Mouse (Mus musculus) megakaryocyte-erythroid progenitor cell, adult 5-6 weeks (primary cell): ENCODE data around the gene Gpcpd1. TPM values are rescaled to one million over a fixed set of nuclear protein-coding genes. Genes with fewer than 3 reads are reported as not detected.

Experiments
- ATAC-seq: replicated peaks from 2 replicates; pipeline ENCODE4 v1.8.0; 2016; ENCODE audit warnings: mild to moderate bottlenecking, inconsistent platforms; ENCODE audit not compliant: severe bottlenecking, poor library complexity, low FRiP score, low TSS enrichment
- total RNA-seq, 2 experiments: library from RNA; stranded (forward) in 1 of 2; stranded (reverse) in 1 of 2; fragments of 200-1000, 215-1000 nt in 1 of 2; fragments of >200 nt in 1 of 2; fragmentation: Nextera tagmentation in 1 of 2; gene quantifications; 2 replicates each; pipeline ENCODE4 v1.2.3; 2014 to 2017

Gpcpd1 gene
- 15.5 and 21.6 TPM in 2 replicates for total RNA-seq (2014; fragmentation: Nextera tagmentation)
- total RNA-seq (2017): 18.6 and 30.4 TPM in 2 replicates

GRCm38 (mm10) chr2:132587240-132587779, at the start of gene Gpcpd1:
Gpcpd1 (minus strand) TSS chr2:132587729.
- no peak for ATAC-seq

GRCm38 (mm10) chr2:132636534-132636933, 49.0 kb upstream of the Gpcpd1 start:
- ATAC-seq: no peak

- ATAC-seq: no peak
Observed at GRCm38 (mm10) chr2:132628626-132629025, 41.1 kb upstream of the Gpcpd1 start.

GRCm38 (mm10) chr2:132623092-132623491, 35.6 kb upstream of the Gpcpd1 start:
- no peak for ATAC-seq

GRCm38 (mm10) chr2:132617693-132618092, 30.2 kb upstream of the Gpcpd1 start:
- no peak for ATAC-seq

GRCm38 (mm10) chr2:132613581-132614188, 26.2 kb upstream of the Gpcpd1 start:
- ATAC-seq: peak; percentile 82

GRCm38 (mm10) chr2:132611551-132612233, 24.2 kb upstream of the Gpcpd1 start:
- ATAC-seq: no peak

GRCm38 (mm10) chr2:132607141-132608093, 19.9 kb upstream of the Gpcpd1 start:
- ATAC-seq: peak; percentile 47; the same call in 1 of the 2 replicates

- ATAC-seq: no peak
Observed at GRCm38 (mm10) chr2:132605795-132606563, 18.4 kb upstream of the Gpcpd1 start.

- ATAC-seq: no peak
Observed at GRCm38 (mm10) chr2:132604922-132605321, 17.4 kb upstream of the Gpcpd1 start.

GRCm38 (mm10) chr2:132603706-132604105, 16.2 kb upstream of the Gpcpd1 start:
- no peak for ATAC-seq

GRCm38 (mm10) chr2:132601777-132602176, 14.2 kb upstream of the Gpcpd1 start:
- no peak for ATAC-seq

GRCm38 (mm10) chr2:132600081-132600480, 12.6 kb upstream of the Gpcpd1 start:
- ATAC-seq: no peak

GRCm38 (mm10) chr2:132599127-132599526, 11.6 kb upstream of the Gpcpd1 start:
- ATAC-seq: no peak

- no peak for ATAC-seq
Observed at GRCm38 (mm10) chr2:132597866-132598480, 10.4 kb upstream of the Gpcpd1 start.

- no peak for ATAC-seq
Observed at GRCm38 (mm10) chr2:132597226-132597625, 9.7 kb upstream of the Gpcpd1 start.

GRCm38 (mm10) chr2:132595601-132596235, 8.2 kb upstream of the Gpcpd1 start:
- ATAC-seq: no peak

GRCm38 (mm10) chr2:132592126-132592525, 4.6 kb upstream of the Gpcpd1 start:
- ATAC-seq: peak; percentile 43
